Mouse (Mus musculus) midbrain, embryonic 13.5 days (tissue): Measurements from ENCODE around the gene C2cd2. TPM values are rescaled to one million over a fixed set of nuclear protein-coding genes. Genes with fewer than 3 reads are reported as not detected.

Source experiments
- ATAC-seq: fragments of 200-750 bp; cut with Nextera tagmentation; 2 replicates; pipeline ENCODE4 v1.8.0; 2017; ENCODE audit warnings: mild to moderate bottlenecking, moderate TSS enrichment, moderate library complexity
- H3K27ac ChIP-seq: fragments of 300-500 bp; sonication (generic); 2 replicates; pipeline ENCODE4 v1.5.1; 2015; ENCODE audit warnings: inconsistent platforms, mild to moderate bottlenecking, moderate library complexity
- H3K27me3 ChIP-seq: fragments of 300-500 bp; sonication (generic); 2 replicates; pipeline ENCODE4 v1.6.1; 2015; ENCODE audit warnings: mild to moderate bottlenecking, inconsistent platforms
- H3K36me3 ChIP-seq: fragments of 300-500 bp; sonication (generic); 2 replicates; pipeline ENCODE4 v1.6.1; 2015; ENCODE audit warnings: mild to moderate bottlenecking, inconsistent platforms
- H3K4me1 ChIP-seq: fragments of 300-500 bp; sonication (generic); replicated peaks from 2 replicates; pipeline ENCODE4 v1.6.1; 2015; ENCODE audit warnings: inconsistent platforms
- H3K4me2 ChIP-seq: fragments of 300-500 bp; sonication (generic); replicated peaks from 2 replicates; pipeline ENCODE4 v1.6.1; 2015; ENCODE audit warnings: moderate library complexity, mild to moderate bottlenecking, inconsistent platforms
- H3K4me3 ChIP-seq: fragments of 300-500 bp; sonication (generic); replicated peaks from 2 replicates; pipeline ENCODE4 v1.5.1; 2015; ENCODE audit warnings: mild to moderate bottlenecking, inconsistent platforms
- H3K9ac ChIP-seq: fragments of 300-500 bp; sonication (generic); replicated peaks from 2 replicates; pipeline ENCODE4 v1.6.1; 2015; ENCODE audit warnings: mild to moderate bottlenecking, inconsistent platforms
- H3K9me3 ChIP-seq: fragments of 300-500 bp; sonication (generic); 2 replicates; pipeline ENCODE4 v1.6.1; 2016; ENCODE audit warnings: mild to moderate bottlenecking, inconsistent platforms
- WGBS: fragments of 180-500 bp; shearing (Covaris S2); methylation state at CpG from one replicate; pipeline ENCODE4 v1.1.7; 2015; 5-methylcytosine and 5-hydroxymethylcytosine counted together
- microRNA-seq: library from miRNA; unstranded; fragments of <30 nt; microRNA quantifications from one replicate; pipeline ENCODE4, GENCODE M21; 2016
- polyA plus RNA-seq: library from polyadenylated mRNA; unstranded; fragments of >200 nt; fragmentation: Nextera tagmentation; extraction: Ambion mirVana; gene quantifications from 2 replicates; pipeline ENCODE4 v1.2.1, GENCODE M21; 2015

The C2cd2 gene
- polyA plus RNA-seq, 1 experiment from 2014 or later, result 12.2 TPM

DNA sequence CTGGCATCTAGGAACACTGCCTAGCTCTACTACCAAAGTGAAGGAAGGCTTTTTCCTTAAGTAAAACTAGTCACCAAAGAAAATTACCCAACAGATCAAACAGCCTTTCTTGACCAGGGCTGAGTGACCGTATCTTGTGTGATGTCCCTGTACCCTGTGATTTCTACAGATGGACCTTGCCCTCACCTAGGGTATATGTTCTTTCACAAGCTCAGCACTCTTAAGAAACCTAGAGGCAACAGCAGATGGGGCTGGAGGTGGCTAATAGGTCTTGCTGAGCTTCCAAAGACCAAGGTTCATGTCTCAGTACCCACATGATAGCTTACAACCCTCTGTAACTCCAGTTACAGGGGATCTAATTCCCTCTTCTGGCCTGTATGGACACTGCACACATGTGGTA, 134.2 kb downstream of the C2cd2 start:
- H3K36me3 ChIP-seq, result peaks cover 70% of the 10 kb centered on the region

DNA sequence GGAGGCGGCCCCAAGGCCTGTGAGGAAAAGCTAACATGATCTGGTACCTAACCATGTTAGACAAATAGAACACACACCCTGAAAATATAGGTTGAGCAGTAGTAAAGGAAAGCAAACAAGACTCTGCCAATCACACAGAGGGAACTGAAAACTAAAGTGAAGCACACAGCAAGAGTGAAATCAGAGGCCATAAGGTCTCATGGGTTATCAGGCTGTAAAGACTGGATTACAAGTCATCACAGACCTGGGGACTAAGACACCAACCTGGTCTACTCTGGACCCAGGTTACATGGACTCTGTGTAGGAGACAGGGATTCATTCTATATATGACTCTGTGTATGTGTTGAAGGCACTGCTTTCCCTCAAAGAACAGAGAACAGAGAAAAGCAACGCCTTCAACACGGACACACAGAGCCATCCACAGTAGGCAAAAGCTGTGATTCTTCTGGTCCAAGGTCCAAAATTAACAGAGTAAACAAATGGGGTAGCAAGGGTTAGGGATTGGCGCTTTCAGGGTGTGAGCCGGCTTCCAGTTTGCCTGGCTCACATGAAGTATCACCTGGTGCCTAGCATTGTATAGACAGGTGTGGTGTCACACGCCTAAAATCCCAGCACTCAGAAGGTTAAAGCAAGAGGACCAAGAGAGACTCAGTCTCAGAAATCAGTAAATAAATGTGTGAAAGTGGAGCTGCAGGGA, 138.9 kb downstream of the C2cd2 start:
- Histone ChIP-seq H3K4me2 (no peak overlapping the region), H3K9ac (no peak overlapping the region), H3K4me3 (no peak overlapping the region), H3K4me1 (no peaks in the 10 kb centered on the region), H3K27me3 (no peaks in the 10 kb centered on the region), H3K36me3 (peaks cover 70% of the 10 kb centered on the region), H3K9me3 (no peaks in the 10 kb centered on the region), H3K27ac (no peak overlapping the region)
- WGBS, result 96% methylated on average over 6 of the region's 6 CpGs
- no peak for ATAC-seq

More for the DNA sequence above, 134.2 kb downstream of the C2cd2 start:
- H3K4me1 ChIP-seq, result no peaks in the 10 kb centered on the region
- H3K27me3 ChIP-seq, result no peaks in the 10 kb centered on the region
- H3K4me3 ChIP-seq, result no peak overlapping the region
- WGBS, result 96% methylated on average over 1 of the region's 1 CpGs
- H3K4me2 ChIP-seq, result no peak overlapping the region
- H3K9ac ChIP-seq, result no peak overlapping the region
- H3K9me3 ChIP-seq, result no peaks in the 10 kb centered on the region
- no peak for ATAC-seq
- H3K27ac ChIP-seq, result no peak overlapping the region

DNA sequence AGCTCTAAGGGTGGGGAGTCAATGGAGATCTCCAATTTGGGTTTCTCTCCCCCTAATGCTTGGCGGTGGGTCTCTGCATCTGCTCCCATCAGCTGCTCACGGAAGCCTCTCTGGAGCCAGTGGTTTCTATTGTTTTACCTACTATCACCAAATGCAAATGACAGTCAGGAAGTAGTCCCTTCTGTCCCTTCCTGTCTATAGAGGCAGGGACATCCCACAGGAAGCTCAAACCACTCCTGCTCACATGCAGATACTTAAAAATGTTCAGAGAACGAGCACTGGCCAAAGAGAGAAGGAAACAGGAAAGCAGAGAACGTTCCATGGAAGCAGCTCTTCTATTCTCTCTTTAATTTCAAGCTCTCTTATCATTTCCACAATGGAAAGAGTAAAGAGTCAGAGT, 142.9 kb downstream of the C2cd2 start:
- no peak for ATAC-seq
- Histone ChIP-seq H3K9ac (no peak overlapping the region), H3K4me1 (no peaks in the 10 kb centered on the region), H3K27ac (no peak overlapping the region), H3K36me3 (peaks cover 90% of the 10 kb centered on the region), H3K9me3 (no peaks in the 10 kb centered on the region), H3K4me3 (no peak overlapping the region), H3K4me2 (no peak overlapping the region), H3K27me3 (no peaks in the 10 kb centered on the region)
- 94% methylated on average over 4 of the region's 4 CpGs for WGBS

DNA sequence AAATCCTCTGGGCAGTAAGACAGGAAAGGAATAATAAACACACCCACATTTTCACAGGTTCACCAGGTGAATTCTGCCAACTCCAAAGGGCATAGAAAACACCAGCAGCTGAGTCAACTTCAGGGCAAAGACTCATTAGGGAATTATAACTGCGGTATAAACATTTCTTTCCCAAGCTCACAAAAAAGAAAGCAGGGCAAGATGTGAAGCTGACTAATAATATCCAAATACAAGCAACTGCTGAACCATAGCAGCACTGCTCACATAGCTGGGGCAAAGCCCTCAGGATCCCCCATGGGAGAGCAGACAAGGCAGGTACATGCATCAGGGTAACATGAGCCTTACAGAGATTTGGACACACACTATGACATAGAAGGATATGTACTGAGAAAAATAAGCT, 145.0 kb downstream of the C2cd2 start:
- Histone ChIP-seq H3K27me3 (no peaks in the 10 kb centered on the region), H3K4me2 (no peak overlapping the region), H3K4me3 (no peak overlapping the region), H3K36me3 (peaks cover 97% of the 10 kb centered on the region), H3K27ac (no peak overlapping the region), H3K9ac (no peak overlapping the region), H3K4me1 (no peaks in the 10 kb centered on the region), H3K9me3 (no peaks in the 10 kb centered on the region)
- 93% methylated on average over 1 of the region's 1 CpGs for whole genome bisulfite sequencing
- ATAC-seq, result no peak

DNA sequence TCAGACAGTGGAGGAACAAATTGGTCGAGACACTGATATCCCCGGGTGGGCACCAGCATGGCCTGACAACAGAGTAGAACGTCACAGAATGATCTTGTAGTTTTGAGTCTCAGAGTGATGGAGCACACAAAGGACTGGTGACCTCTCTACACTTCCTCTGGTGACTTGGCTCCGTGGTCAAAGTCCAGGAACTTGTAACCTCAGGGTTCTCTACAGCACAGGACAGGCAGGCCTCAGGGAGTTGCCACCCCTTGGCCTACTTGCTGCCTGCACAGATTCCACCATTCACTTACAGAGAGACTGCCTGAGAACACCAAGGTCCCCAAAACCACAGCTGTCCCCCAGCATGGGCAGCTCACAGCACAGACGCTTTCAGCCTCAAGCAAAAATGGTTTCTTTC, 147.1 kb downstream of the C2cd2 start:
- no peaks in the 10 kb centered on the region for H3K9me3 ChIP-seq
- no peaks in the 10 kb centered on the region for H3K27me3 ChIP-seq
- H3K4me3 ChIP-seq, result no peak overlapping the region
- 84% methylated on average over 5 of the region's 5 CpGs for WGBS
- H3K27ac ChIP-seq, result no peak overlapping the region
- H3K4me1 ChIP-seq, result no peaks in the 10 kb centered on the region
- no peak overlapping the region for H3K4me2 ChIP-seq
- no peak for ATAC-seq
- peaks cover 98% of the 10 kb centered on the region for H3K36me3 ChIP-seq
- H3K9ac ChIP-seq, result no peak overlapping the region

DNA sequence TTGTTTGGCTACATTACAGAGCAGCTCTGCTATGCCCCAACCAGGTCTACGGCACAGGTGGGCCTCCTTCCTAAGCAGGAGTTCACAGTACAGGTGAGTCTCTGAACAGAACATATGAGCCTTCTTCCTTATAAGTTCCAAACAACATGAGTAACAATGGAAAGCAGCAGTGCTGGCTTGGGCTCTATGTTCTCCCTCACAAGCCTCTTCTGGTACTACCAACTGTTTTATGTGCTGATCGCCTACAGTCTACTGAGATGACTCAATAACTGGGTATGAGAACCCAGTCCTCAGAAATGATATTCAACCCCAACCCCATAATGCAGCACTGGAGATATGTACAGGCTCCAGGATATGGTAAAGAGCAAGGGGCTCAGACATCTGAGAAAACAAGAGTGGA, 148.3 kb downstream of the C2cd2 start:
- H3K27ac ChIP-seq, result no peak overlapping the region
- WGBS, result 97% methylated on average over 2 of the region's 2 CpGs
- peaks cover 98% of the 10 kb centered on the region for H3K36me3 ChIP-seq
- H3K4me2 ChIP-seq, result no peak overlapping the region
- no peaks in the 10 kb centered on the region for H3K27me3 ChIP-seq
- H3K4me1 ChIP-seq, result no peaks in the 10 kb centered on the region
- ATAC-seq, result no peak
- no peak overlapping the region for H3K4me3 ChIP-seq
- no peaks in the 10 kb centered on the region for H3K9me3 ChIP-seq
- H3K9ac ChIP-seq, result no peak overlapping the region

DNA sequence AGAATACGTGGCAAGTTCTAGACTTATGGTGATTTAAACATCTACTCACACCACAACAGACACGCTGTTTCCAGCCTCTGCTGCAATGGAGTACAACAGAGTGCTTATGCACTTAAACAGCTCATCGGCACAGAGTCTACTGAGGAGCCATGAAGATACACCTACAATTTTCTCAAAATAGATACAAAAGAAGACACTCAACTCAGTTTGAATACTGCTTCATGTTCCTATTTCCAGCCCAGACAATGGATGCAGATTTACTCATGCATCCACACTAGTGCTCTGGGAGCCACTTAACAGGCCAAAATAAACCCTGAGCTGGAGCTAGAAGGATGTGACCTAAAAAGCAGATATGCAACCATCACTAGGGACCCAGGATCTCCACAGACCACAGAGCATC, 153.5 kb downstream of the C2cd2 start:
- Histone ChIP-seq H3K27ac (no peak overlapping the region), H3K4me3 (no peak overlapping the region), H3K9me3 (no peaks in the 10 kb centered on the region), H3K27me3 (no peaks in the 10 kb centered on the region), H3K9ac (no peak overlapping the region), H3K36me3 (peaks cover 98% of the 10 kb centered on the region), H3K4me2 (no peak overlapping the region), H3K4me1 (no peaks in the 10 kb centered on the region)
- whole genome bisulfite sequencing, result 96% methylated on average over 3 of the region's 3 CpGs
- no peak for ATAC-seq

DNA sequence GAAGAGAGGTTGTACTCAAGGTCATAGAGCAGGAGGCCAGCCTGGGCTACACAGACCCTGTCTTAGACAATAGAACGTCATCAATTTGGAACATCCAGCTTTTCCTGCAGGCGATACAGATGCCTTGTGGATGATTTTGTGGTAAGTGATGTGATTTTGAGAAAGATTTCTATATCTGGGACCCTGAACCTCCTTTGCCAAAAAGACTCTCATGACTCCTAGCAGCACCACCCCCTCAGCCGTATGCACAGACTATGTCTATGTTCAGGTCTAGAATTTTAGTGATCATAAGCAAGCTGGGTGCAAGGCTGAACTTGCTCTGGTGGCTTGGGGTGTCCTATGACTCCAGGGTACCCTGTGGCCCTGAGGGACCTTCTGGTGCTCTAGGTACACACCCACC, 156.8 kb downstream of the C2cd2 start:
- H3K36me3 ChIP-seq, result peaks cover 87% of the 10 kb centered on the region
- no peak overlapping the region for H3K4me2 ChIP-seq
- no peaks in the 10 kb centered on the region for H3K9me3 ChIP-seq
- H3K9ac ChIP-seq, result no peak overlapping the region
- no peaks in the 10 kb centered on the region for H3K27me3 ChIP-seq
- H3K4me3 ChIP-seq, result no peak overlapping the region
- ATAC-seq, result no peak
- no peaks in the 10 kb centered on the region for H3K4me1 ChIP-seq
- WGBS, result 96% methylated on average over 3 of the region's 3 CpGs
- no peak overlapping the region for H3K27ac ChIP-seq

Small RNA genes within 50 kb of the gene (microRNA-seq; reads per million reads assigned to microRNA genes)
- gene Mir6964, result not detected

Other genes with a start within 250 kb of the C2cd2 start
- gene Ripk4, start 198.8 kb downstream of the C2cd2 start, polyA plus RNA-seq, result 0.12 and 0.32 TPM in 2 replicates
- 14.5 and 16.7 TPM in 2 replicates for gene Prdm15, start 110.7 kb downstream of the C2cd2 start, polyA plus RNA-seq
- 13.5 TPM in 2 replicates for gene Zbtb21, start within 50 bp of the C2cd2 start, polyA plus RNA-seq
- 21.4 and 23.3 TPM in 2 replicates for gene B230307C23Rik, start 34.7 kb upstream of the C2cd2 start, polyA plus RNA-seq
- 17.8 and 19.8 TPM in 2 replicates for gene A630089N07Rik, start 119.9 kb upstream of the C2cd2 start, polyA plus RNA-seq